ENCODE assay signal across 10 mouse cellular contexts in genomic region chr7:56419253-56419844, GRCm38 (mm10).
DNase-seq lines count a peak whose midpoint lies in the region; ATAC-seq lines count a peak whose summit lies in the region.
"Had no signal": no experiment of that assay in that cellular context is flagged by ENCODE, and none has a peak within 500 bp of the region (broad histone marks: within the 10 kb centered on the region; RNA-seq: fewer than 3 reads in every experiment).

No protein-coding gene starts in this region.

- H3K4me2 ChIP-seq in kidney, embryonic 16.5 days (replicated peaks; ENCODE audit: low read depth, low read length) = no peak overlapping the region
- no peak overlapping the region for H3K4me2 ChIP-seq in limb, embryonic 15.5 days
- H3K4me2 ChIP-seq: embryonic facial prominence, embryonic 12.5 days had no signal

- H3K9me3 ChIP-seq in kidney, embryonic 16.5 days (ENCODE audit: low read length) = no peaks in the 10 kb centered on the region
- no peaks in the 10 kb centered on the region for H3K9me3 ChIP-seq in limb, embryonic 15.5 days
- H3K9me3 ChIP-seq: embryonic facial prominence, embryonic 12.5 days; G1E had no signal

- WGBS in kidney, embryonic 16.5 days = 12% methylated on average over 5 of the region's 5 CpGs
- WGBS in limb, embryonic 15.5 days = 15% methylated on average over 5 of the region's 5 CpGs

- no peaks in the 10 kb centered on the region for H3K36me3 ChIP-seq in kidney, embryonic 16.5 days (ENCODE audit: insufficient read depth, low read length)
- H3K36me3 ChIP-seq in limb, embryonic 15.5 days = no peaks in the 10 kb centered on the region
- H3K36me3 ChIP-seq: embryonic facial prominence, embryonic 12.5 days; G1E had no signal

- H3K27me3 ChIP-seq in kidney, embryonic 16.5 days (ENCODE audit: insufficient read depth, low read length) = no peaks in the 10 kb centered on the region
- H3K27me3 ChIP-seq in limb, embryonic 15.5 days = no peaks in the 10 kb centered on the region
- H3K27me3 ChIP-seq: embryonic facial prominence, embryonic 12.5 days had no signal

- no peak overlapping the region for H3K9ac ChIP-seq in kidney, embryonic 16.5 days (replicated peaks; ENCODE audit: low read length)
- H3K9ac ChIP-seq in limb, embryonic 15.5 days = no peak overlapping the region
- H3K9ac ChIP-seq: embryonic facial prominence, embryonic 12.5 days had no signal

- peak; percentile 93 for ATAC-seq in kidney, embryonic 16.5 days (ENCODE audit: low FRiP score, low TSS enrichment)
- ATAC-seq in limb, embryonic 15.5 days (ENCODE audit: insufficient number of reproducible peaks, low FRiP score, low TSS enrichment, low read depth) = peak; percentile 71

- H3K4me1 ChIP-seq in kidney, embryonic 16.5 days (ENCODE audit: insufficient read depth, low read length) = peaks cover 5% of the 10 kb centered on the region; the same call in 1 of the 2 replicates
- peaks cover 16% of the 10 kb centered on the region for H3K4me1 ChIP-seq in limb, embryonic 15.5 days
- H3K4me1 ChIP-seq: embryonic facial prominence, embryonic 12.5 days had no signal

- H3K4me3 ChIP-seq in kidney, embryonic 16.5 days (ENCODE audit: low read length) = no peak overlapping the region
- H3K4me3 ChIP-seq in limb, embryonic 15.5 days = no peak overlapping the region
- H3K4me3 ChIP-seq: embryonic facial prominence, embryonic 12.5 days had no signal

- H3K27ac ChIP-seq in kidney, embryonic 16.5 days (ENCODE audit: low read length) = peak overlapping the region; percentile 86
- H3K27ac ChIP-seq in limb, embryonic 15.5 days = peak overlapping the region; percentile 68
- H3K27ac ChIP-seq: embryonic facial prominence, embryonic 12.5 days had no signal

- peak; percentile 50 to 60 for DNase-seq in left cerebral cortex, adult 18-20 months (ENCODE audit: low spot score in 2 of 2)
- DNase-seq in left cerebral cortex, adult 11 months (ENCODE audit: low spot score) = no peak
- peak; percentile 20 to 68 for DNase-seq in frontal cortex, adult 2 months (ENCODE audit: extremely low spot score in 1 of 2, low spot score in 1 of 2)
- peak; percentile 42 for DNase-seq in telencephalon, adult 2 months (ENCODE audit: low read depth, low spot score)
- no peak for DNase-seq in cerebellum, postnatal 4 days (ENCODE audit: low spot score in 2 of 2)
- DNase-seq in testis, postnatal 10 days (ENCODE audit: low spot score) = no peak

Comparison
In these comparisons a context has a peak if more than half of its experiments do, and no peak if none do; other contexts are left out.
1. DNase-seq: peak in left cerebral cortex, adult 18-20 months (2 of 2), frontal cortex, adult 2 months (2 of 2) and telencephalon, adult 2 months (single experiment); none in left cerebral cortex, adult 11 months (single experiment), cerebellum, postnatal 4 days (0 of 2) and testis, postnatal 10 days (single experiment).